Mouse (Mus musculus): ENCODE measurements at regions not wholly inside any gene's neighbourhood (a gene's known extent, or its start where the extent isn't known, plus 50 kb on each side); places are given as distances from the start of the nearest gene placed in this dataset.

- no peak for DNase-seq (ENCODE audit: low spot score)
Measured at GRCm38 (mm10) chr12:112378482-112379243, 110.6 kb upstream of the A530016L24Rik start.

GRCm38 (mm10) chr12:112387836-112388235 lies 101.4 kb upstream of the A530016L24Rik start:
- no peak for DNase-seq (ENCODE audit: low spot score)

- DNase-seq (ENCODE audit: low spot score) = no peak
Measured at GRCm38 (mm10) chr12:112395909-112396308, 93.3 kb upstream of the A530016L24Rik start.

- DNase-seq (ENCODE audit: low spot score) = no peak
Measured at GRCm38 (mm10) chr12:112403688-112404240, 85.5 kb upstream of the A530016L24Rik start.

GRCm38 (mm10) chr12:112404338-112404737 lies 84.9 kb upstream of the A530016L24Rik start:
- DNase-seq (ENCODE audit: low spot score) = no peak

- DNase-seq (ENCODE audit: low spot score) = peak; percentile 18
Measured at GRCm38 (mm10) chr12:112405781-112406213, 83.5 kb upstream of the A530016L24Rik start.

GRCm38 (mm10) chr12:112411612-112412350 lies 77.5 kb upstream of the A530016L24Rik start:
- DNase-seq (ENCODE audit: low spot score) = no peak

GRCm38 (mm10) chr12:112412351-112412697 lies 76.9 kb upstream of the A530016L24Rik start:
- DNase-seq (ENCODE audit: low spot score) = no peak

- no peak for DNase-seq (ENCODE audit: low spot score)
Measured at GRCm38 (mm10) chr12:112415926-112416473, 73.2 kb upstream of the A530016L24Rik start.

- DNase-seq (ENCODE audit: low spot score) = no peak
Measured at GRCm38 (mm10) chr12:112416537-112416936, 72.7 kb upstream of the A530016L24Rik start.

GRCm38 (mm10) chr12:112418636-112419035 lies 70.6 kb upstream of the A530016L24Rik start:
- DNase-seq (ENCODE audit: low spot score) = no peak

GRCm38 (mm10) chr12:112422177-112422576 lies 67.1 kb upstream of the A530016L24Rik start:
- no peak for DNase-seq (ENCODE audit: low spot score)

GRCm38 (mm10) chr12:112424150-112424549 lies 65.1 kb upstream of the A530016L24Rik start:
- DNase-seq (ENCODE audit: low spot score) = no peak

GRCm38 (mm10) chr12:112426681-112427080 lies 62.6 kb upstream of the A530016L24Rik start:
- no peak for DNase-seq (ENCODE audit: low spot score)

GRCm38 (mm10) chr12:112430104-112430846 lies 59.0 kb upstream of the A530016L24Rik start:
- no peak for DNase-seq (ENCODE audit: low spot score)

GRCm38 (mm10) chr12:112433315-112433714 lies 55.9 kb upstream of the A530016L24Rik start:
- DNase-seq (ENCODE audit: low spot score) = no peak

- no peak for DNase-seq (ENCODE audit: low spot score)
Measured at GRCm38 (mm10) chr12:112434673-112435294, 54.5 kb upstream of the A530016L24Rik start.

- DNase-seq (ENCODE audit: low spot score) = no peak
Measured at GRCm38 (mm10) chr12:112435295-112436110, 53.7 kb upstream of the A530016L24Rik start.

GRCm38 (mm10) chr12:112437046-112437445 lies 52.2 kb upstream of the A530016L24Rik start:
- no peak for DNase-seq (ENCODE audit: low spot score)

- DNase-seq (ENCODE audit: low spot score) = no peak
Measured at GRCm38 (mm10) chr12:112438206-112438605, 51.0 kb upstream of the A530016L24Rik start.

Data from ovary, postnatal 14 days (tissue).